Mouse (Mus musculus) adrenal gland, postnatal 10 days (tissue): ENCODE data around the gene Olfr106-ps. TPM values are rescaled to one million over a fixed set of nuclear protein-coding genes. Genes with fewer than 3 reads are reported as not detected.

ENCODE experiments used
- DNase-seq: peaks from one replicate; pipeline ENCODE4 v3.0.0; 2021; ENCODE audit warnings: mixed read lengths
- long read RNA-seq, 2 experiments: library from polyadenylated mRNA; stranded (forward); transcript quantifications; one replicate each; pipeline ENCODE4 v2.0.0; 2021
- total RNA-seq, 2 experiments: library from RNA; stranded (reverse); gene quantifications; 2 replicates each; pipeline ENCODE4 v1.2.3; 2021

Olfr106-ps gene
- total RNA-seq: not detected
- long read RNA-seq, experiment 1: 0 reads
- long read RNA-seq, experiment 2: 0 reads

- no peak for DNase-seq
These were observed at the start of gene Olfr106-ps for GRCm38 (mm10) chr17:37390093-37390492. Gene Olfr106-ps (plus strand): TSS chr17:37390393.

- DNase-seq: no peak
These were observed 30.9 kb upstream of the Olfr106-ps start, which contains the start of gene Olfr104-ps for GRCm38 (mm10) chr17:37359282-37359681. Gene Olfr104-ps (plus strand): TSS chr17:37359582.

- DNase-seq: no peak
These were observed 11.5 kb upstream of the Olfr106-ps start, which contains the start of gene Olfr105-ps for GRCm38 (mm10) chr17:37378733-37379132. Gene Olfr105-ps (plus strand): TSS chr17:37379033.

GRCm38 (mm10) chr17:37398926-37399325, 8.7 kb downstream of the Olfr106-ps start, which contains the start of gene Olfr107:
Gene Olfr107 (plus strand): TSS chr17:37399226.
- DNase-seq: no peak

- DNase-seq: no peak
These were observed 23.2 kb downstream of the Olfr106-ps start for GRCm38 (mm10) chr17:37413380-37413779.

- DNase-seq: no peak
These were observed 55.0 kb downstream of the Olfr106-ps start, which contains the start of gene Olfr108 for GRCm38 (mm10) chr17:37445180-37445579. Gene Olfr108 (plus strand): TSS chr17:37445480.

Other genes with a start within 250 kb of the Olfr106-ps start
- gene Olfr93, start 228.9 kb upstream of the Olfr106-ps start, total RNA-seq: not detected
- under 1 TPM; 0.78 to 0.88 TPM for gene Ubd, start 196.5 kb upstream of the Olfr106-ps start, total RNA-seq
- not detected for gene Olfr94, start 189.4 kb upstream of the Olfr106-ps start, total RNA-seq
- not detected for gene Olfr95, start 177.3 kb upstream of the Olfr106-ps start, total RNA-seq
- gene Olfr96, start 170.2 kb upstream of the Olfr106-ps start, total RNA-seq: not detected
- not detected for gene Olfr97, start 153.1 kb upstream of the Olfr106-ps start, total RNA-seq
- gene Olfr98, start 126.6 kb upstream of the Olfr106-ps start, total RNA-seq: not detected
- gene H2-M3, start 120.2 kb upstream of the Olfr106-ps start, total RNA-seq: 1 to 10 TPM; 4.6 to 5.0 TPM
- gene Olfr99, start 106.9 kb upstream of the Olfr106-ps start, total RNA-seq: not detected
- not detected for gene Olfr101, start 86.1 kb upstream of the Olfr106-ps start, total RNA-seq
- not detected for gene Olfr102, start 73.3 kb upstream of the Olfr106-ps start, total RNA-seq
- gene Olfr103, start 50.7 kb upstream of the Olfr106-ps start, total RNA-seq: not detected
- not detected for gene Olfr104-ps, start 30.8 kb upstream of the Olfr106-ps start, total RNA-seq
- gene Olfr105-ps, start 11.4 kb upstream of the Olfr106-ps start, total RNA-seq: not detected
- gene Olfr107, start 8.8 kb downstream of the Olfr106-ps start, total RNA-seq: not detected
- gene Olfr108, start 55.1 kb downstream of the Olfr106-ps start, total RNA-seq: not detected
- gene Olfr109, start 68.5 kb downstream of the Olfr106-ps start, total RNA-seq: not detected
- gene H2-M2, start 93.2 kb downstream of the Olfr106-ps start, total RNA-seq: under 1 TPM; 0.36 to 0.60 TPM
- not detected for gene Olfr110, start 102.1 kb downstream of the Olfr106-ps start, total RNA-seq
- gene Olfr111, start 117.6 kb downstream of the Olfr106-ps start, total RNA-seq: not detected
- not detected for gene Olfr112, start 179.1 kb downstream of the Olfr106-ps start, total RNA-seq
- gene Olfr113, start 187.3 kb downstream of the Olfr106-ps start, total RNA-seq: not detected
- gene Olfr114, start 202.3 kb downstream of the Olfr106-ps start, total RNA-seq: not detected
- not detected for gene Olfr115, start 236.7 kb downstream of the Olfr106-ps start, total RNA-seq
- not detected for gene Olfr116, start 236.8 kb downstream of the Olfr106-ps start, total RNA-seq